Mouse (Mus musculus) c-Kit-negative CD71-positive TER-119-positive erythroid progenitor cells, embryonic 14.5 days (primary cell): ENCODE measurements around the gene Snrpc.
"Not testable (repeated sequence)": the region's sequence is repeated elsewhere in the genome, so short reads cannot be mapped to it uniquely, and the experiment has no call there.

Source experiments
- DNase-seq: peaks from one replicate; pipeline ENCODE4 v3.0.0-alpha.2; 2013; ENCODE audit warnings: low read depth, low spot score

Snrpc gene

DNA sequence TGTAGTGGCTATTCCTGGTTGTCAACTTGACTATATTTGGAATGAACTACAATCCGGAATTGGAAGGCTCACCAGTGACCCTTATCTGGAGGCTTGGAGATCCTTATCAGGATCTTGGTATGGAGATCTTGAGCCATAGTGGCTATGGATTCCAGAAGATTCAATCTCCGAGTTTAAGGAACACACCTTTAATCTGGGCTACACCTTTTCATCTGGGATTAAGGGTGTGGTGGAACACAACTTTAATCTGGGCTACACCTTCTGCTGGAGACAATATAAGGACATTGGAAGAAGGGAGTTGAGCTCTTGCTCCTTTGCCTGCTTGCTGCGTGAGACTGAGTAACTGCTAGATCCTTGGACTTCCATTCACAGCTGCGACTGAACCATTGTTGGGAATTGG lies at the start of gene Snrpc:
TSS of gene Snrpc (plus strand) at position 301 of the 400 bp plus-strand sequence.
- DNase-seq = not testable (repeated sequence)

DNA sequence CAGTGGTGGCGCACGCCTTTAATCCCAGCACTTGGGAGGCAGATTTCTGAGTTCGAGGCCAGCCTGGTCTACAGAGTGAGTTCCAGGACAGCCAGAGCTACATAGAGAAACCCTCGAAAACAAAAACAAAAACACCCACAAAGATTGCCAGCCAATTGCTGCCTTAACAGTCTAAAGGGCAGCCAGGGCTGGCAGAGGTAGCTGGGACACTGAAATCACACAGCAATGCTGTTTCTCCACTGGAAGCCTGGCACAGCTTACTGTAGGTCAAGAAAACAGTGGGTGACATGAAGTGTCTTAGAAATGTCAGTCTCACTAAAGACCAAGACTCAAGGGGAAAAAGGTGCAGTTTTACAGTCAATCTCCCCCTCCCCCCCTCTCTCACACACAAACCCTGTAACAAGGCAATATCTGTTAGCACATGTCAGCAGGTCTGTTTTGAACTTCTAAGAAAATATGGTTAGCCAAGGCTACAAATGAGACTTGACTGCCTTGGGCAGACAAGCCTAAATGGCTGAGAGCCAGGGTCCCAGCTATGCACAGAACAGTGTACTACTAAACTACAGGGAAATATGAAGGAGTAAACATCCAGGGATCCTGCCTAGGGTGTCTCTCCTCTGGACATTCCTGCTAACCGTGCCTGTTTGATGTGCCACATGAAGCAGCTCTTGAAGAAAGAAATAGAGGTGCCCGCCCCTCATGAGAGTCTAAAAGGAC lies 49.3 kb upstream of the Snrpc start:
- DNase-seq = no peak

DNA sequence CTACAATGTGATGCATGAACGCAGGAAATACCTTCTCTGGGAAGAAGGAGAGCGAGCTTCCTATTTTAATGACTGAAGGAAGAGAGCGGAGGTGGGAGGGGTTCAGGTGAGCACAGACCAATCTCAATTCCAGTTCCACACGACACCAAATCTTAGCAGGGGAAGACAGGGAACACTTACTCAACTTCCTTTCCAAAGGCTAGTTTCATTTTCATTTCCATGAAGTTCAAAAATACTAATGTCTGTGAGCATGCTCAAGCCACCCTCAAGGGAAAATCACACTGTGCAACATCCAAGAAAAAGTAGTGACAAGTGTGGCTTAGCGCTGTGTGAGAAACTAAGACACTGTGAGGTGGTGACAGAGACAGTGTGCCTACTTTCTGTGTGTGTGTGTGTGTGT lies 47.9 kb upstream of the Snrpc start:
- no peak for DNase-seq

DNA sequence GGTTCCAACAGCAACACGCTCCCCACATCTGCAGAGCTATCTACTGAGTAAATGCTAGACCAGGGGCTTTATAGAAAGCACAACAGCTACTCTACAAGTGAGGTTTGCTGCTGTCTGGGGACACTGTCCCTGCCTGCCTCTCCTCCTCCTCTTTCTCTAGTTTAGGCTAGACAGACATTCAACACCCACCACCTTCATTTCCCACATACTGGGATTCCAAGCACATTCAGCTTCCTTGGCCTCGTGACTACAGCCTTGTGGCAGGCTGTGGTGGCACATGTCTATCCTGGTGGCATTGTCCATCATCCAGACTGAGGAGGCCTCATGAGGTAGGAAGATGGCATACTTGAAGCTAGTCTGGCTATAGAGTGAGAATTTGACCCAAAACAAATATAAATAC lies 47.0 kb upstream of the Snrpc start:
- no peak for DNase-seq

DNA sequence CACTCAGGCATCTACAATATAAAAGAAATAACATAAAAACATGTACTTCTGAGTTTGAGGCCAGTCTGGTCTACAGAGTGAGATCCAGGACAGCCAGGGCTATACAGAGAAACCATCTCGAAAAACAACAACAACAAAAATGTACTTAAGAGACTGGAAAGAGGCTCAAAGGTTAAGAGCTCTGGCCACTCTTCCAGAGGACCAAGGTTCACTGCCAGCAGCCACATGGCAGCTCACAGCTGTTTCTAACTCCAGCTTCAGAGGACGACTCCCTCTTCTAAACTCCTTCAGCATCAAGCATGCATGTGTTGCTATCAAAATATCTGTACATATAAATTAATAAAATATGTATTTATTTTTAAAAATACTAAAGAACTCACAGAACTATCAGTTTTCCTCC lies 46.4 kb upstream of the Snrpc start:
- DNase-seq = no peak

DNA sequence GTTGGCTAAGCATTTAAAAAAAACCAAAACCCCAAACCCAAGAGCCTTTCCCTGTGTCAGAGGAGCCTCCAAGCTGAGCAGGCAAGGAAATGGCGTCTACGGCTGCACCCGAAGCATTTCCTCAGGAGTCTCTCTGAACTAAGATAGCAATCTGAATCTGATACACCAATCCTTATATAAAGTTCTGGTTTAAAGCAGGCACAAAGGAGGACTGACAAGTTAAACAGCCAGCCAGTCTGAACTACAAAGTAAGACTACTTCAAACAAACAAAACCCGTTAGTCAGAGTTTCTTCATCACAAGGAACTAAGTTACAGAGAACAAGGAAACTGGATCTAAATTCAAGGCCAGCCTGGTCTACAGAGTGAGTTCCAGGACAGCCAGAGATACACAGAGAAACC lies 45.4 kb upstream of the Snrpc start:
- DNase-seq = no peak

DNA sequence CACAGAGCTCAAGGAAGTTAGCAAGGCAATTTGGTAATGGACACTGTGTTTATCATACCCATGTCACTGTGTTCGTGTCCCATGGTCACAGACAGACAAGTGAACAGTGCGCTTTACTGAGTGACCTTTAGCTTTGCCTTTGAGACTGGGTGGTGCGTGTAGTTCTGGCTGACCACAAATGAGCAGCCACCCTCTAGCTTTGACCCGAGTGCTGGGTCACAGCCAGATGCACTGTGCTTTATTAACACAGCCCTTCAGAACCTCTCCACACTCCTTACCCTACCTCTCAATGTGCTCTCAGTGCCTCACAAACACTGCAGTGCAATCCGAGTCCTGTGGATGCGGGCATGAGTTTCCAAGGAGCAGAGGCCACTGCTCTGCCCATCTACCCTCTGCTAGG lies 44.8 kb upstream of the Snrpc start:
- no peak for DNase-seq

DNA sequence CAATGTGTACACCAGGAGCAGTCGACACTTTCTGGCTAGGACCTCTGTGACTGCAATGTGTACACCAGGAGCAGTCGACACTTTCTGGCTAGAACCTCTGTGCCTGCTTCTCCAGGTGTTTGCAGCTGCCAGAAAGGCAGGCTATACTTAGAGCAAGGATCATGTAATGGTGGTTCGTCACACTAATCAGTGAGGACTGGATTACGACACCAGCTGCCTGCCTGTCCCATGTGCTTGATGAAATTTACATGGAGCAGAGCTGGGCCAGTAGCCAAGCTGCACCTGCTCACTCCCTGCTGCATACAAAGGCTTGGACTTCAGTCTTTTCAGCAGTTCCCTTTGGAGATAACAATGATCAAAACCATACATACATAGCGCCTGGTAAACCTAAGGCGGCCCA lies 41.2 kb upstream of the Snrpc start:
- DNase-seq = no peak

DNA sequence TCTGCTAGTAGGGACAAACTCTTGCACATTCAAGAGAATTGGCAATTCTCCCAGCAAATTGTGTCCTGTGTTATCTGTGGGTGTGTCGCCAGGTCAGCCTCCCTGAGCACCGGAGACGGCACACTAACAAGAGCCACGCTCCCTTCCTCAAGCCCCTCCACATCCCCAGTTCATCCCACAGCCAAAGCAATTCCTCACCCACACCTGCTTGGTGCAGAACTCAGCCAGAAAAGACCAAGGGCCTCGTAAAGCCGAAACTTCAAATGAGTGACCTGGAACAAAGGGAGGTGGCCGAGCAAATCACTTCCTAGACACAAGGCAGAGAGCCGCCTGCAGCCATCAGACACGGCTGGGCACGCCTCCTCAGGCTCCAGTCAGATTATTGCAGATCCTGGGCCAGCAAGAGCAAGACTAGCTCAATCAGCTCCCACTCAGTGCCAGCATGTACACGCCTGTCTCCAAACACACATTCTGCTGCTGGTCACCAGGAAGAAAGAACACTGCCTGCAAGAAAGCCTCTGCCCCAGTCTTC lies 40.5 kb upstream of the Snrpc start:
- no peak for DNase-seq

DNA sequence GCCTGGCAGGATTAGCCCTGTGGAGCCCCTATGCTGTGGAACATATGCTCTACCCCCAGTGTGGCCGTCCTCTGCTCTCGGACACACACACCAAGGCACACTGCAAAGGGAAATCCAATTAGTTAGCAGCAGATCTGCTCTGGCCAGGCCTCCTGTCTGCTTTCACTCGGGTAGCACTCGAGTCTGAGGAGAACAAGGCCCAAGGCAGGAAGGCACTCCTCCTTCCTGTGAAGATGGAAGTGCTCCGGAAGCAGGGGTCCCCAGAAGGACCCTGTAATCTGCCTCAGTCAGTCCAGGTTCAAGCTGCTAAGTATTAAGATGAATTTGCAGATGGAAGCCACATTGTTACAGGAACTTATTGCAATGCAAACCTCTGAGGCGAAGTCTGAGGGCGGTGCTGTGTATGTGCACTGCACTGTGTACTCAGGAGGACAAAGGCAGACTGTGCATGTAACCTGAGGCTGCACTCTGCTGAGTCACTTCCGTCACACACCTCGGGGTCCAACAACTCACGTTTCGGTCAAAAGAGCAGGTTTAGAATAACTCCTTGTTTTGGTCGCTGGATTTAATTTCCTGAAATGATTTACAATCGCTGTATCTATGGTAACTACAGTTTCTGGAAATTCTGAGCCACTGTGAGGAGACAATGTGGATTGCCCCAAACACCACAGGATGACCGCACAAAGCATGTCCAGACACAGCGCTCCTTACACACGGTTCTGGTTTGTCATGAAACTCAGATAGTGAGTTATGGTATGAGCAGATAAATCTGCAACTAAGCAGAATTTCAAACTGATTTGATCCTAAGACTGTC lies 38.0 kb upstream of the Snrpc start:
- DNase-seq = no peak

DNA sequence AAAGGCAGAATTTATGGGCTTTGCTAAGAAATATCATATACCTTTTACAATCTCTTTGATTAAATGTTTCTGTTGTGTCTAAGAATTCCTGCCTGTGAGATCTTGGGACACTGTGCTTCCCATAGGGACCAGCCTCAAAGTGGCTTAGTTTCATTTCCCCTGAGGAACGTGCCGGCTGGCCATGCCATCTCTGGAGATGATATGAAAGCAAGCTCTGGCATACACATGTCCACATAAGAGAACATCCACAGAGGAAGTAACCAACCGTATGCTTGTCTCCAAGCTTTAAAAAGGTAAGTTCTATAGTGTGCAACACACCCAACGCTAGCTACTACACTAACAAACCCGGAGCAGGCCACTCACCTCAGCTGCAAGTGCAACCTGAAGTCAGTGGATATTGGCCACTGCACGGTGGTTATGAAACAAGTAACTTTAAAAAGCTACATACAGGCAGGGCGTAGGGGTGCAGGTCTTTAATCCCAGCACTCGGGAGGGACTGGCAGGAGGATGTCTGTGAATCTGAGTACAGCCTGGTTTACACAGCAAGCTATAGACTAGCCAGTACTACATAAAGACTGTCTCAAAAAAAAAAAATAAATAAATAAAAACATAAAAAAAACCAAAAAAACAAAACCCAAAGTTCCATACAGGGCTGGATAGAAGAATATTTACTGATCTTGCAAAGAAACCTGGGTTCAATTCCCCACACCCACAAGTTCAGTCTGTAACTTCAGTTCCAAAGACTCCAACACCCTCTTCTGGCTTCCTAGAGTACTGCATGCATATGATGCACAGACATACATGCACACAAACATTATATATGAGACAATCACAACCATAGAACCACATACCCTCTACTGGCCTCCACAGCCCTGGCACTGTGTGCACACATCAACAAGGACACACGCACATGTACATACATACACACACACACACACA lies 37.0 kb upstream of the Snrpc start:
- DNase-seq = no peak

DNA sequence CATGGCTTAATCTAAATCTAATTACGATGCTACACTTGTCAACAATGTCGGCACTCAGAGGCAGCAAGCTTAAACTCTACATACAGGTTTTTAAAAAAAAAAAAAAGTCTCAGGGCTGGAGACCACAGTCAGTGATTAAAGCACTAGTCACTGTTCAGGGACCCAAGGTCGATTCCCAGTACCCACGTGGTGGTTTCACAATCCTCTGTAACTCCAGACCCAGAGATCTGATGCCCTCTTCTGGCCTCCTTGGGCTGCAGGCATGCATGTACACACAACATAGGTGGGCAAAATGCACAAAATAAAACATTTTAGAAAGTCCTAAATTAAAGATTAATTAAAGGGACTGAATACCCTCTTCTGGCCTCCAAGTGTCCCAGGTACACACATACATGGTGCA lies 34.2 kb upstream of the Snrpc start:
- no peak for DNase-seq

DNA sequence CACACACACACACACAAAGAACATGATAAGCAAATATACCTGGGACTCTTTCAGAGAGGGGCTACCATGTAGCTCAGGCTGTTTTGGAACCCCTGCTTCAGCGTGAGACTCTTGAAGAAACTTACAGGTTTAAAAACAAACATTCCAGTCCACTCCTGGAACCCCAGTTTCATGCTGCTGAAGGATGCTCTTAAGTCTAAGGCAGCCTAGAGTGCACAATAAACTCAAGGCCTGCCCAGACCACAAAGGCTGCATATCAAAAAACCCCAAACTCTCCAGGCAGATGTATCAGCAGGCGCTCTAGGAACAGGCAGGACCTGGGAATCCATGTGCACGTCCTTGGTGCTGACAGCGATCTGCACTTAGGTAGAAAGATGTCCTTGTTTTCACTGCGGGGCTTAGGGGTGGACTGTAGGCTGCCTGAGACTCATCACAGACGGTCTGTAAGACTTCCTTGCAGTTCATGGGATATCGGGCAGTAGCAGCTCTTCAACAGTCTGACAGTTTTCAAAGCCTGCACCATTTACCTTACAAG lies 33.7 kb upstream of the Snrpc start:
- no peak for DNase-seq

DNA sequence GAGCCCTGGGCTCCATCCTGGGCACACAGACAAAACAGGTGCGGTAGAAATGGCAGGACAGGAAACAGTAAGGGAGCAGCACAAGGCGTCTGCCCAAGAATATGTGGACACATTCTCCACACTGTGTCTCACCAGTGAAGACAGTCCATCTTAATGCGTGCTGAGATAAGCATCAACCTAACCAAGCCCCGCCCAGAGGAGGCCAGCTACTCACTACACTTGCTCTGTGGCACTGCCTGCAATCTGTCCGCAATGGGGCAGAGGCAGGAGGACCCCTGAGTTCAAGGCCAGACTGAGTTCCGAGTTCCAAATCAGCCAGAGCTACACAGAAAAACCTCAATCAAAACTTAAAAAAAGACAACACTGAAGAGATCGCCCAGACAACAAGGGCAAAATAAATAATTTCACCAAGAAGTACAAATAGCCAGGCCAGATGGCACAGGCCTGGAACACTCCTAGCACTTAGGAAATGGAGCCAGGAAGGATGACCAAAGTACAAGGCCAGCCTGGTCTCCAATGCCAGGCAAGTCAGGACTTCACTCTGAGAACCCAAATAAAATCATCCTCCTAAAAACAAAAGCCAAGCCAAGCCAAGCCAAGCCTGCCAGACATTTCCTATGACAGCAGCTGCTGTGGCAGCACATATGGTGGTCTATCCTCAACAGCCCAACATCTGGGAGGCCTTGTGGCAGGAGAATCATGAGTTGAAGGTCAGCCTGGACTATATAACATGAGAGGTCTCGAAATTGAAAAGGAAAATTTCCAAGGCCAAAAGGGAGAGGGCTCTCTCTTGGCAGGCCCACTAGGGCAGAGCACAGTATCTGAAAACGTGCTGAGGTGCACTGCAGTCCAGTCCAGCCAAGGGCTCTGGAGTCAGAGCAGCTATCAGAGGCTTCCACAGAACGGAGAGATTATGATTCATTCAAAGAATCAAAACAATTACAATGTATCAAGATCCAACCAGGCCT lies 32.9 kb upstream of the Snrpc start:
- DNase-seq = no peak

DNA sequence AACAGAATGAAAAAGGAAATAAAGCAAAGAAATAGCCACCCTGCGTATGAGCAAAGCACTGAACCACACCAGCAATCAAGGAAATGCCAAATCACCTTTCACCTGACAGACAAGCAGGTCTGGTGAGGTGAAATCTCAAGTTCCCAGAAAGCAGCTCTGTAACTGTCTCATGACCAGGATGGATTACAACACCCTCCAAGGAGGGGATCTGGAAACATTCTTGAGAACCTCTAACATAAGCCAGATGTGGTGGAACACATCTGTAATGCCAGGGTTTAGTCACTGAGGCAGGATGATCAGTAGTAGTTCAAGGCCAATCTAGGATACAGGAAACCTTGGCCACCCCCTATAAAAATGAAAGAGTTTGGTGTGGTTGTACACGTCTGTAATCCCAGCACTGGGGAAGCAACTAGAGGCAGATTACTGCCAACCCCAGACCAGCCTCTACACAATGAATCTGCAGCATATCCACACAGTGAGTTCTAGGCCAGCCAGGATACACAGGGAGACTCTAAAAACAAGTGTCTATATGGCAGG lies 30.3 kb upstream of the Snrpc start:
- DNase-seq = no peak

DNA sequence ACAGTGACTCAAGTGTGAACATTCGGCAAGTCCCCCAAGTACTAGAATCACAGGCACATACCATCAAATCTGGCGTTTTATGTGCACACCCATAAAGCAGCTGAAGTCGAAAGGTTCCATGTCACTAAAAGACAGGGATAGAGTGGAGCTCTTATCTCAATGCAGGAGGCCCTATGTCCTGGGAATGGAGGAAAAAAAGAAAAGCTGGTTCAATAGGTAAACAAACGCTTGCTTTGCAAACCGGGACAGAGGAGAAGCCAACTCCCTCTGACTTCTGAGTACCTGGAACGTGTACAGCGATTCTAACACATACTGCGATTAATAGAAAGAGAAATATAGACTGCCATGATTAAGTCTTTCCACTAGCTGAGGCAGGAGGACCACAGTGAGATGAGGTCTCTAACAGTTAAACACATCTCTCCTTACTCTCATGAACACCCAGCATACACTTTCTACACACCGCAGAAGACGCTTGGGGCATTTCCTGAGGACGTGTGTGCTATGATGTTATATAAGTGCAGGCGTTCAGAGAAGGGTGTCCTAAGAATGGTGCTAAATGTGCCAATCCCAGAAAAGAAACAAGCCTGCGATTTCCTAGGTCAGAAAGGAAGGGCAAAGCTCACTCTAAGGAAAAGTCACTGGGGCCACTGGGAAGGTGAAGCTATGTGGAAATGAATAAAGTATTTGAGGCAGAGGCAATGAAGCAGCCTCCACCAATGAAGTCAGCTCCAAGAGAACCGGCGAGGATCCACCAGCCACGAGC lies 27.2 kb upstream of the Snrpc start:
- DNase-seq = no peak

DNA sequence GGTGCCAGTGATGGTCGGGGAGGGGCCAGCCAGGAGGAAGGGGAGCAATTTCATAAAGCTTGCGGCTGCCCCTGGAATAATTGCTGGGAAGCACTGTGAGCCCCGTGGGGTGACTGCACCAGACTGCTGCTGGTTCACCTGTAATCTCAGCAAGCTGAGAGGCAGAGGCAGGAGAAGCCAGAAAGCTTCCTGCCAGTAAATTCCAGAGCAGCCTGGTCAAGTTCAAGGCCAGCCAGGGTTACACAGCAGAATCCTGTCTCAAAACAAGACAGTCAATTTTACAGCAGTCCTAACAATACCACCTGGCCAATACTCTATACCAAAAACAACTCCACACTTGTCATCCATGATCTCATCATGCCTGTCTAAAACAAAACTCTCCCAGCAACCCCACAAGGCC lies 26.0 kb upstream of the Snrpc start:
- no peak for DNase-seq

DNA sequence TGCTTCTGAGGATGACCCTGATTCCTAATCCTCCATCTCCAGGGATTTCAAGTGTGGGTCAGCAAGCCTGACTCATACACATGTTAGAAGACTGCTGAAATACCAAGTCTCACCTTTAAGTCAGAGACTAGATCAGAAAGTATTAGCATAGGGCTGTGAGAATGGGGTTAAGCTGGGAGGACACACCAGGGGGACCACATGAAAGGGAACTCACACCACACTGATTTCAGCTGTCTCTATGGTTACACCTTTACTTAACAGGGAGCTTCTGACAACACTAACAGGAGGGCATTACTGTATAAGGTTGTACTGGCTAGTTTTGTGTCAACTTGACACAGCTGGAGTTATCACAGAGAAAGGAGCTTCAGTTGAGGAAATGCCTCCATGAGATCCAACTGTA lies 23.3 kb upstream of the Snrpc start:
- no peak for DNase-seq

DNA sequence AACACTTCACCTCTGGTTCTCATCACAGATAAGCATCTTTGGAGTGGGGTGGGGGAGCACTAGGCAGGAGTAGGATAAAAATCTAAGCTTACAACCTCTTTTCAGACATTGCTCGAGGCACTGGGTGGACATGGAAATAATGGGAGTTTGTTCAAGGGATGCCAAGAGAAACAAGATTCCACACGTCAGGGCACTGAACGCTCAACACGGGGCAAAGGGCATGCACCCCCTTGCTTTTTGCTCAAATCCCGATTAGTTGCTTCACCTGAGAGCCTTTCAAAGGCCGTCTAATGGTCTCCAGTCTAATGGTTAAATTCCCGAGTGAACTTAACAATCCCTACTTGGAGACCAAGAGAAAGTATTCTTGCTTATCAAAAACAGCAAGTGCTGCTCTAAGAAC lies 18.9 kb upstream of the Snrpc start:
- DNase-seq = no peak
